Mouse (Mus musculus) ES-Bruce4 (cell line): ENCODE results near the gene Msi2.

Experiments used
- CTCF ChIP-seq: IDR thresholded peaks from one replicate; pipeline ENCODE4 v1.8.1; 2011; ENCODE audit warnings: low read depth, low read length
- EP300 ChIP-seq: IDR thresholded peaks from 2 replicates; pipeline ENCODE4 v1.6.1; 2011; ENCODE audit warnings: low read depth, low read length; ENCODE audit not compliant: insufficient read depth
- POLR2A ChIP-seq: IDR thresholded peaks from one replicate; pipeline ENCODE4 v1.8.1; 2011; ENCODE audit warnings: low read length; ENCODE audit not compliant: insufficient read depth

- TF ChIP-seq CTCF (no peak), POLR2A (no peak), EP300 (0 out of 2 replicates have a peak, but pooled peaks have one; percentile 16)
Measured at GRCm38 (mm10) chr11:88693002-88693769, 25.1 kb downstream of the Msi2 start.
